Mouse (Mus musculus) CH12.LX (cell line): ENCODE results near the gene Ctnnd2. TPM values are rescaled to one million over a fixed set of nuclear protein-coding genes. Genes with fewer than 3 reads are reported as not detected.

ENCODE experiments used
- DNase-seq: peaks from one replicate; pipeline ENCODE4 v3.0.0-alpha.2; 2013; ENCODE audit errors: extremely low read depth
- H3K27ac ChIP-seq: 2 replicates; pipeline ENCODE4 v1.5.1; 2012; ENCODE audit warnings: low read depth, mild to moderate bottlenecking, control low read depth, moderate library complexity; ENCODE audit not compliant: insufficient read depth
- H3K27me3 ChIP-seq: replicated peaks from 2 replicates; pipeline ENCODE3; 2012; ENCODE audit warnings: inconsistent platforms
- H3K36me3 ChIP-seq, 2 experiments: replicated peaks in 1 of 2; 2 replicates each; pipeline versions ENCODE3 to v1.6.1; 2012; ENCODE audit warnings: inconsistent platforms in 1 of 2, low read length in 1 of 2, mild to moderate bottlenecking in 1 of 2, mixed read lengths in 1 of 2, moderate library complexity in 1 of 2; ENCODE audit not compliant: control insufficient read depth in 1 of 2, insufficient read depth in 1 of 2
- H3K4me1 ChIP-seq, 2 experiments: 2 replicates each; pipeline ENCODE4 v1.6.1; 2012; ENCODE audit warnings: inconsistent platforms in 1 of 2, moderate library complexity in 1 of 2; ENCODE audit not compliant: insufficient read depth in 2 of 2, control insufficient read depth in 1 of 2
- H3K4me2 ChIP-seq: 2 replicates; pipeline ENCODE4 v1.6.1; 2012; ENCODE audit warnings: low read depth, mild to moderate bottlenecking, control low read depth; ENCODE audit not compliant: poor library complexity, insufficient read depth, severe bottlenecking
- H3K4me3 ChIP-seq, 3 experiments: fragments of 150-350 bp in 1 of 3; sonication (generic) in 1 of 3; replicated peaks in 1 of 3; 2 replicates each; pipeline versions ENCODE3 to v1.5.1; 2011 to 2012; ENCODE audit warnings: low read depth in 2 of 3, low read length in 2 of 3, mild to moderate bottlenecking in 2 of 3, moderate library complexity in 2 of 3, control low read depth in 1 of 3, improper control_type of control experiment in 1 of 3, inconsistent platforms in 1 of 3, mixed read lengths in 1 of 3; ENCODE audit not compliant: poor library complexity in 1 of 3
- H3K79me2 ChIP-seq: replicated peaks from 2 replicates; pipeline ENCODE4 v1.6.1; 2012; ENCODE audit warnings: mild to moderate bottlenecking, moderate library complexity; ENCODE audit not compliant: control insufficient read depth, poor library complexity, insufficient read depth, severe bottlenecking; ENCODE audit errors: extremely low read depth
- H3K9ac ChIP-seq: 2 replicates; pipeline ENCODE4 v1.6.1; 2012; ENCODE audit warnings: low read depth, mild to moderate bottlenecking, control low read depth, moderate library complexity; ENCODE audit not compliant: insufficient read depth
- H3K9me3 ChIP-seq: replicated peaks from 2 replicates; pipeline ENCODE3; 2012; ENCODE audit warnings: low read length, inconsistent platforms, mixed read lengths
- BHLHE40 ChIP-seq: IDR thresholded peaks from 2 replicates; pipeline ENCODE4 v1.6.1; 2011; ENCODE audit warnings: mild to moderate bottlenecking, low read depth, low read length, improper control_type of control experiment
- CTCF ChIP-seq, 2 experiments: IDR thresholded peaks in 1 of 2; conservative IDR thresholded peaks in 1 of 2; 2 replicates each; pipeline ENCODE4 v1.5.1; 2011 to 2012; ENCODE audit warnings: low read depth in 2 of 2, low read length in 2 of 2, improper control_type of control experiment in 1 of 2, inconsistent platforms in 1 of 2, mild to moderate bottlenecking in 1 of 2, moderate library complexity in 1 of 2
- E2F4 ChIP-seq: IDR thresholded peaks from 2 replicates; pipeline ENCODE4 v1.6.1; 2011; ENCODE audit warnings: low read depth, low read length, improper control_type of control experiment; ENCODE audit not compliant: insufficient replicate concordance
- ELF1 ChIP-seq: IDR thresholded peaks from 2 replicates; pipeline ENCODE4 v1.6.1; 2014; ENCODE audit warnings: low read depth, mild to moderate bottlenecking, inconsistent platforms, low read length, improper control_type of control experiment
- ETS1 ChIP-seq: conservative IDR thresholded peaks from 2 replicates; pipeline ENCODE4 v1.6.1; 2012; ENCODE audit warnings: low read depth, mild to moderate bottlenecking, inconsistent platforms, low read length, improper control_type of control experiment, moderate library complexity
- GABPA ChIP-seq: IDR thresholded peaks from 2 replicates; pipeline ENCODE4 v1.6.1; 2012; ENCODE audit warnings: low read depth, low read length, improper control_type of control experiment, inconsistent platforms; ENCODE audit not compliant: insufficient replicate concordance
- JUN ChIP-seq: IDR thresholded peaks from 2 replicates; pipeline ENCODE4 v1.6.1; 2011; ENCODE audit warnings: low read depth, mild to moderate bottlenecking, low read length, improper control_type of control experiment, moderate library complexity; ENCODE audit not compliant: insufficient read depth
- JUND ChIP-seq: conservative IDR thresholded peaks from 2 replicates; pipeline ENCODE4 v1.6.1; 2011; ENCODE audit warnings: low read depth, low read length, improper control_type of control experiment
- MAFK ChIP-seq: IDR thresholded peaks from 2 replicates; pipeline ENCODE4 v1.6.1; 2011; ENCODE audit warnings: low read length, improper control_type of control experiment; ENCODE audit not compliant: insufficient replicate concordance
- MEF2A ChIP-seq: IDR thresholded peaks from 2 replicates; pipeline ENCODE4 v1.6.1; 2014; ENCODE audit warnings: low read depth, mild to moderate bottlenecking, inconsistent platforms, low read length, improper control_type of control experiment, borderline replicate concordance
- MXI1 ChIP-seq: IDR thresholded peaks from 2 replicates; pipeline ENCODE4 v1.6.1; 2011; ENCODE audit warnings: mild to moderate bottlenecking, low read depth, low read length, improper control_type of control experiment
- MYC ChIP-seq: IDR thresholded peaks from 2 replicates; pipeline ENCODE4 v1.6.1; 2011; ENCODE audit warnings: low read depth, mild to moderate bottlenecking, improper control_type of control experiment, low read length
- NELFE ChIP-seq: IDR thresholded peaks from 2 replicates; pipeline ENCODE4 v1.6.1; 2011; ENCODE audit warnings: low read depth, low read length, improper control_type of control experiment
- PAX5 ChIP-seq: IDR thresholded peaks from 2 replicates; pipeline ENCODE4 v1.6.1; 2012; ENCODE audit warnings: low read length, inconsistent platforms, mixed read lengths
- RCOR1 ChIP-seq: conservative IDR thresholded peaks from 2 replicates; pipeline ENCODE4 v1.6.1; 2012; ENCODE audit warnings: low read depth, mild to moderate bottlenecking, inconsistent platforms, low read length, improper control_type of control experiment
- SIN3A ChIP-seq: IDR thresholded peaks from 2 replicates; pipeline ENCODE4 v1.6.1; 2012; ENCODE audit warnings: low read length, improper control_type of control experiment, inconsistent platforms
- SMC3 ChIP-seq: IDR thresholded peaks from 2 replicates; pipeline ENCODE4 v1.6.1; 2011; ENCODE audit warnings: low read depth, low read length, improper control_type of control experiment
- TBP ChIP-seq: conservative IDR thresholded peaks from 2 replicates; pipeline ENCODE4 v1.6.1; 2011; ENCODE audit warnings: low read depth, low read length, improper control_type of control experiment
- TCF12 ChIP-seq: IDR thresholded peaks from 2 replicates; pipeline ENCODE4 v1.6.1; 2014; ENCODE audit warnings: low read depth, mild to moderate bottlenecking, inconsistent platforms, low read length, improper control_type of control experiment
- ZC3H11A ChIP-seq: IDR thresholded peaks from 2 replicates; pipeline ENCODE4 v1.6.1; 2012; ENCODE audit warnings: low read depth, mild to moderate bottlenecking, inconsistent platforms, low read length, improper control_type of control experiment
- ZKSCAN1 ChIP-seq: IDR thresholded peaks from 2 replicates; pipeline ENCODE4 v1.6.1; 2012; ENCODE audit warnings: low read depth, inconsistent platforms, low read length, improper control_type of control experiment, borderline replicate concordance
- dilution Hi-C: fragments of 300-500 bp; cut with MboI; formaldehyde crosslinking; loops from 2 replicates; pipeline ENCODE4 v1.14.3; 2020; ENCODE audit warnings: low sequenced_read_pairs; ENCODE audit not compliant: extremely low pct_unique_long_range_greater_than_20kb, extremely low pct_ligation_motif_present
- in situ Hi-C: fragments of 300-500 bp; cut with MboI; formaldehyde crosslinking; loops from 3 replicates; pipeline ENCODE4 v1.14.3; 2019; ENCODE audit warnings: low sequenced_read_pairs, low pct_ligation_motif_present, low pct_unique_long_range_greater_than_20kb, mixed read lengths
- polyA plus RNA-seq: library from polyadenylated mRNA; unstranded; fragments of >175 nt; gene quantifications from 2 replicates; pipeline ENCODE4 v1.2.1, GENCODE M21; 2012; ENCODE audit warnings: low read depth; ENCODE audit not compliant: insufficient read length
- total RNA-seq, 2 experiments: library from RNA; depleted of rRNA; stranded (reverse); fragments of 300-350 nt in 1 of 2; fragments of >200 nt in 1 of 2; gene quantifications; 2 replicates each; pipeline ENCODE4 v1.2.3; 2012 to 2014

The Ctnnd2 gene
- total and polyA plus RNA-seq, 3 experiments, result 0.23 TPM; not detected in 2

DNA sequence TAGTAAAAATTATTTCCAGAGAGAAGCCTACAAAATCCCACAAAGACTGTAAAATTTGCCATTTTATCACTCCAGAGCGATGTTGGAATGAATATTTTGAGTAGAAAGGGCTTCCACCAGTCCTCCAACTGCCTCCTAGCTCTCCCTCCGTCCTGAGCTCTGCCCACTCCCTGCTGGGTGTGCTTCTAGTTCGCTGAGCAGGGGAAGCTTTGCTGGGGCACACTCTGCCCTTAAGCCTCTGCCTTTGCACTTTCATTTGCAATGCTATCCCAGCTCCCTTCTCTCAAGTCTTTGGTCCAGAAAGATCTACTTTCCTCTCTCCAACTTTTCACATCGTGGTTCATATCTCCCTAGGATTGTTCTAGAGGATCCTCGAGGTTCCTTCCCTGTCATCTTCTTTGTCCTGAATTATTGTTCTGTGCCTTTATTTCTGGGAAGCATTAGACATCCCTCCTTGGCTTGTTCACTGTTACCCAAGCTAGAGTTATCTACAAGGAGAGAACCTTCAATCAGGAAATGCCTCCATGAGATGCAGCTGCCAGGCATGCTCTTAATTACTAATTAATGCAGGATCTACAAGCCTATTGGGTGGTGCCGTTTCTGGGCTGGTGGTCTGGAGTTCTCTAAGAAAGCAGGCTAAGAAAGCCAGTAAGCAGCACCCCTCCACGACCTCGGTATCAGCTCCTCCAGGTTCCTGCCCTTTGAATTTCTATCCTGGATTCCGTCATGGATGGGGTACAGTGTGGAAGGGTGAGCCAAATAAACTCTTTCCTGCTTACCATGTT lies 288.1 kb downstream of the Ctnnd2 start:
- DNase-seq, result no peak
- Histone ChIP-seq H3K36me3 (no peaks in the 10 kb centered on the region), H3K9ac (no peak overlapping the region), H3K27me3 (no peaks in the 10 kb centered on the region), H3K9me3 (no peaks in the 10 kb centered on the region), H3K27ac (no peak overlapping the region), H3K4me2 (no peak overlapping the region), H3K4me3 (no peak overlapping the region), H3K79me2 (no peaks in the 10 kb centered on the region), H3K4me1 (no peaks in the 10 kb centered on the region)
- in situ Hi-C loops (no loop called here), dilution Hi-C loops (no loop called here)
- TF ChIP-seq NELFE (no peak), GABPA (no peak), MAFK (no peak), BHLHE40 (no peak), E2F4 (no peak), ZC3H11A (no peak), ETS1 (no peak), JUN (no peak), SIN3A (no peak), CTCF (conservative IDR thresholded peaks at IDR 0.05 in 1 of 2, IDR thresholded peaks at IDR 0.05 in 1 of 2; ENCODE audit: low read depth in 2 of 2, low read length in 2 of 2) (no peak), MEF2A (no peak), RCOR1 (no peak), ELF1 (no peak), TCF12 (no peak)

- Histone ChIP-seq H3K4me2 (no peak overlapping the region), H3K27ac (no peak overlapping the region), H3K36me3 (no peaks in the 10 kb centered on the region), H3K4me1 (no peaks in the 10 kb centered on the region), H3K4me3 (no peak overlapping the region), H3K9ac (no peak overlapping the region), H3K27me3 (no peaks in the 10 kb centered on the region), H3K79me2 (no peaks in the 10 kb centered on the region), H3K9me3 (no peaks in the 10 kb centered on the region)
- dilution Hi-C loops (no loop called here), in situ Hi-C loops (no loop called here)
- DNase-seq, result no peak
- TF ChIP-seq PAX5 (no peak), MEF2A (no peak), MAFK (no peak), ZKSCAN1 (no peak), MYC (no peak), ZC3H11A (no peak), SMC3 (no peak), JUN (no peak), MXI1 (no peak), ETS1 (no peak), GABPA (no peak), JUND (no peak), TBP (no peak)
Observed at GRCm38 (mm10) chr15:30462804-30463423, 290.5 kb downstream of the Ctnnd2 start.
